Mouse (Mus musculus) CD4-positive, CD25-positive, alpha-beta regulatory T cell, adult 2 months (primary cell): ENCODE results near the gene Brinp1.

ENCODE experiments used
- DNase-seq: peaks from one replicate; pipeline ENCODE4 v3.0.0-alpha.2; 2012; ENCODE audit warnings: low read depth, low spot score

Gene Brinp1

DNA sequence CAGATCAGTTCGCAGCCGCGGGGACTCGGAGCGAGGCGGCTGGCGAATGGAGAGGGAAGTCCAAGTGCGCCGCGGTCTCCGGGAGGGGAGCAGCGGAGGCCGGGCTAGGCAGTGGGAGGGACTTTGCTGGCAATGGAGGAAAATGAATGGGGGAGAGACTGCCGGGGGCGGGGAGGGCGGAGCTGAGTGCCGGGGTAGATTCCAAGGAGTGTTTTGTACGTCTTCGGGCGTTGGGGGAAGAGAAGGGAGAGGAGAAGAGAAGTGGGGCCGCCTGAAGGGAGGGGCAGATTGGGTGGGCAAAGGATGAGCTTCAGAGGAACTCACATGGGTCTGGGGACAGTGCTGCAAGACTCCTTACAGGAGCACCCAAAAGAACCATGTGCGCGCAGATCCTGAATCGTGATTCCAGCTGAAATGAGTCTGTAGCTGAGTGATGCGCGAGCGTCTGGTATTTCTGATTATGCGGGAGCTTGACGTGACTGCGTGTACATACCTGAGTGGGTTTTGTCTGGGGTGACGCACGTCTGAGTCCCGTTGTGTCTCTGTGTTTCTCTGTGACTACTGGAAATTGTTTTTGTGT lies at the start of gene Brinp1:
Brinp1 (minus strand) TSS at position 76 of the 580 bp plus-strand sequence.
- DNase-seq = no peak

DNA sequence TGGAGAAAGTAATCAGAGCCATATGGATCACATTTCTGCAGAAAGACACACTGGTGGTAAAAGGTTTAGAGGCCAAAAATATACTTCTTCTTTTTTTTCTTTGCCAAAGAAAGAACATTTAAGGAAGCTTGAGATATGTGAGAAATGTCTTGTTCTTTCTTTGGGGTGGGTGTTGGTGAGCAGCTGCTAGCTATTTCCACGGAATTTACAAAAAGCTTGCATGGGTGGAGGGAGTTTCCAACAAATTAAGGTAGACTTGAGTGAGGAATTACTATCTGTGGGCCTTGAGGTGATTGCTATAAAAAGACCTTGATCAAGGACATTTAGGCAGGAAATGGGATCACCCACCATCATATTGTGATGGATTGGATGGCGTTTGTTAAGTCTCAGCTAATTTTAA lies 3.1 kb upstream of the Brinp1 start:
- no peak for DNase-seq

DNA sequence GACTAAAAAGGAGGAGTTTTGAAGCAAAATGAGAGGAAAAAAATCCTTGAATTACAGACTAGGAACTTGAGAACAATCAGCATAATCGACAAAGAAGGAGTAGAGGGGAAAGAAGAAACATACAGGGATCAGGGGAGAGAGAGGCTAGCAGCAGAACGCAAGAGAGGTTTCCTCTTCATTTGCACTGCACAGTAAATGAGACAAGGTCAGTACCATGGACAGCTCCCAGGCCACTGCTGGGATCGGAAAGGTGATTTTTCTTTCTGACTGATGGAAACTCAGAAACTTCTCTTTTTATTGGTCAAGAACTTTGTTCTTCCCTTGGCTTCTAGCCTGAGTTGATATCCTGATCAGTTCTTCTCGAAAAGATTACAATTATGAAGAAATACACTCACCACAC lies 1.4 kb upstream of the Brinp1 start:
- DNase-seq = no peak

DNA sequence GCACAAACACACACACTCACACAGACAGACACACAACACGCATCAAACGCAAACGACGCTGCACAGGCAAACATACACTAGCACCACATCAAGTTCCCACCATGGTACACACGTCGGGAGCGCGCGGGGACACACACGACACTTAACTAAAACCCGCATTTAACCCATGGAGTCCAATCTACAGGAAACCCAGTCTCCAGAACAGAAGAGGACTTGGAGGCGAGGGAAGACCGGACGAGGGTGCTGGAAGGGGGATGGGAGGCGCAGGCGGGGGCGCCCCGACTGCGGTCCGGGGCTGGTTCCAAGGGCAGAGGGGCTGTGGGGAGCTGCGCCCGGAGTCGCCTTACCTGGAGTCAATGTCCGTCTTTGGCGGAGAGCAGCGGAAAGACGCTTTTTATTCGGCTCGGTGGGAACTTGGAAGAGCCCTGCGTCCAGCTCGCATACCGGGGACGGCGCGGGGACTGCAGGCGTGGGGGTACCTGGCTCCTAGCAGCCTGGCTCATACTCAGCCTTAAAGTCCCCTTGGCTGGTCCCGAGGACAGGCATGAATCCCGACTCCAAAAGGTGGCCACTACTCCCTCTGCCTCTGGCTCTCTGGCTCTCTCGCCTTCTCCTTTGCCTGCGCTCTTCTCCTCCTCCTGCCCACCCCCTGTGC lies 403 bp downstream of the Brinp1 start:
- DNase-seq = no peak

DNA sequence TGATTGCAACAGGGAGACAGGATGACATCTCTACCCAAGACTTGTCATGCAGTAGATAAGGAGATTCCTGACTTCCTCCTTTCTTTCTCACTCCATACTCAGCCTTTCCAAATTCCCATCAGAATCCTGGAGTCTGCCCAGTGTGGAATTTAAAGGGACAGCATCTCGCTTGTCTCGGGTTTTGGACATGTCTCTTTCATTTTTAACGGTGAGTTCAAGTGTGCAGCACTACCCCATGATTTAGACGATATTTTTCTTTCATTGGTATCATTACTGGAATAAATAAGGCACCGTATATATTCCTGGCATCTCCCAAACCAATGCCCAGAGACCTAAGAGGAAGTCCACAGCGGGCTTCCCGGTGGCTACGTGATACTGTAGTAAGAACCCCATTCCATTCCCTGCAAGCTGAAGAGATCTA lies 1.1 kb downstream of the Brinp1 start:
- no peak for DNase-seq

DNA sequence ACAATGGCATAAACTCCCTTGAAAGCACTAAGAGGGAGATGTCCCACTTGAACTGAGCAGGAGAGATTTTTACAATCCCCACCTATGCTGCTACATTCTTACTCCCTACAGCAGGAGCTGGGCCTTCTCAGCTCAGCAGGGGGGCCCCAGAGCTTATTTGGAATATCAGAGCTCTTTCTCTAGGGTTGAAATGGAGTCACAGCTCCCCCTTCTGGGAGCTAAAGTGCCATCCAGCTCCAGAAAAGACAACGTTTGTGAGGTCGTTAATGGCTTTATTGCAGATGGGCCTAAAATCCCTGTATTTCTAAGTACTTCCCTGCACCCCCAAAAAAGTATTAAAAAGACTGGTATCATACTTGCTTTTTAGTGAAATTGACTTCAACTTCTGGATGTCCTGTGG lies 3.6 kb downstream of the Brinp1 start:
- DNase-seq = no peak

DNA sequence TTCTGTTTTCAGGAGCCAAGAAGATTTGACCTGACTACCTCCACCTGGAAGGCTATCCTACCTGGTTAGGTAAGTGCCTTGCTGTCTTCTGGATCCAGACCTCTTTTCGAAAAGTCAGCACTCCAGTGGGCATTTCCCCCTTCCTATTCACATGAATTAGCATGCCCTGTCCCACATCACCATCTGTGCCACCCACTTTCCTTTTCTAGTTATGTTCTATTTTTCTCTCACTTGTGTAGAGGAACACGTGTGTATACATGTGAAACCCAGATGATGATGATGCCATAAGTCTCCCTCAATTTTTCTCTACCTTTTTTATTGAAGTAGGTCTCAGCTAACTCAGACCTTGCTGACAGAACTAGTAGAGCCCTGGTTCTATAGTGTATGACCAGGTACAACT lies 11.3 kb downstream of the Brinp1 start:
- DNase-seq = no peak

DNA sequence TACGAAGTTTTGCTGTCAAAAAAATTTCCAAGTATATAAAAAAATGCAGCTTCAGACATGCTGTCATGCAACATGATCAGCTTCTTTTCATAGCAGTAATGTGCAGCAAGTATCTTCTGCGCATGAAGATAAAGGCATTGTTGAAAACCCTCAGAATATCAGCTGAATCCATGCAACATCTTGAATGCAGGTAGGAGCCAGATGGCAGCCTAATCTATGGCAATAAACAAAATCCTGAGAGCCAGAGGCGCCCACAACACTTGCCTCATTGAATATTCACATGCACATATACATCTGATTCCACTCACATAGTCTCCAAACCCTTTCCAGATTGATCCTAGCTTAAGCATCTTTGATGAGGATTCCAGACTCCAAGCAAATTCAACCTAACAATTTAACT lies 24.2 kb downstream of the Brinp1 start:
- no peak for DNase-seq

DNA sequence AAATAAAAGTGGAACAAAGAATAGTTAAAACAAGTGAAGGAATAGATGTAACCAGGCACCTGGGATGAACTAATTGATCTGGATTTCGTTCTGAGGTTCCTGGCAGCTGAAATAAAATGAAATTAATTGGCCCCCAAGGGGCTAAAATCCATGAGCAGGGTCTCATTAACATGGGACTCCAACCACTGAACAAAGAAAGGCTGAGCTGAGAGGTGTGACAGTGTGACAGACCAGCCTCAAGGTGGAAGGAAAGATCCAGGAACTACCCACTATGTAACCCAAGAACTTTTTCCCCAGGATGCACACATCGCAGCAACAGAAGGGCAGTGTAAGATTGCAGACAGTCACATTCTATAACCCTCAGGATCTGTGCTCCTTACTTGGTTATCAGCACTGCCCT lies 28.1 kb downstream of the Brinp1 start:
- no peak for DNase-seq

DNA sequence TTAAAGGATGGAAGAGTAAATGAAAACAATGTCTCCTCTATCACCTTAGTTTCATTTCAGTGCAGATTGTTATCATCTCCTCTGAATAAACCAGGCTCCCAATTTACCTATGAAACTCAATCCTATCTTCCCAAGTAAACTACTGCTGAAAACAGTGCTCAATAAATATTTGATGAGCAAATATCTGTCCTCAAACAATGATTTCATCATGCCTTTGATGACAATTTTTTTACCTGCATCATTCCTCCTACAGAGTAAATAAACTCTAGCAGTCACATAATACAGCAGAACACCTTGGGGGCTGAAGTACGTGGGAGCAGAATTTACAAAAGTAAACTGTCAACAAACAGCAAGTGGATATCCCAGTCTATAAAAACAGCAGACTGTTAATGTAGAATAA lies 31.3 kb downstream of the Brinp1 start:
- no peak for DNase-seq

DNA sequence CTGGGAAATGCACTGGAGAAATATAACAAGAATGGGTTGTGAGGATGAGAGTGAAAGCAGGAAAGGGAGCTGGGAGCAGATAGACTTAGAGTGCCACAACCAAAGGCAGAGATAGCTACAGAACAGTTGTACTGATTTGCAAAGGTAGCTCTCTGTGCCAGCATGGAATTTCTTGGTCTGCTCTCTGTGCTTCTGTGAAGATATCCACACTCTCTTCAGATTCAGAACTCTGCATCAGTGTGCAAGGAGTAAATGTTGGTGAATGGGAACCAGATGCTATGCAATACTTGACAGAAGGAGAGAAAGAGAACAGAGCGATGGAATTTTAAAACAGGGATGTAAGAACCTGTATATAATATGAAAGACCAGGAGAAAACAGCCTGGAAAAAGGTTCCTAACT lies 31.7 kb downstream of the Brinp1 start:
- no peak for DNase-seq

DNA sequence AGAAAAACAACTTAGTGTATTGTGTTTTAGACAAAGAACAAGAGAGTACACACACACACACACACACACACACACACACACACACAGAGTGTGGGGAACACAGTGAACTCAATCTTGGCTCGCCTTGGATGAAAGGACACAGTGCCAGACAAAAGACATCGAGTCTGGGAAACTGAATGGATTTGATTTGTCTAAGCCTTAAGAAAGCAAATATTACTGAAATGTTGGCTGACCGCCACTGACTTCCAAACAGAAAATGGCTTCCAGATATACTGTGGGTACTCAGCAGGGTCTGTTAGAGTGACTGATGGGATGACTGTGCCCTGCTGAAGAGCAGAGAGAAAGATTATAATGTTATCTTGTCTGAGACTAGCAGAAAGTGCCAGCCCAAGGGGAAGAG lies 34.1 kb downstream of the Brinp1 start:
- no peak for DNase-seq

DNA sequence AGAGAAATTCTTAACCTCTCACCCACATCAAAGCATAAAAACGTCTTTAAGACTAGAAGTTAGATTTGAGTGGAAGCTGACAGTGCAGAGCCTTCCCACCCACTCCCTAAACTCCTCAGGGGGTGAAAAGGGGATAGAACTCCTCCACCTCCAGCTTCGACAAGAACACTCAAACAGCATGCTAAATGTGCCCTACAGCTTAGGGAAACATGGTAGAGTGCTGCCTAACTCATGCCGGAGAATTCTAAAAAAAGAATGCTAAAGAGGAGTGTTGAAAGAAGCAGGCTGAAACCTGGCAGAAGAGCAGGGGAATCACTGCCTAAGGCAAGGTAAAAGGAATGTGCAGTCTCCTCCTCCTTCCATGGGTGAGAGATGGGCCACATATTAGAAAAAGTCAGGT lies 43.3 kb downstream of the Brinp1 start:
- DNase-seq = no peak

DNA sequence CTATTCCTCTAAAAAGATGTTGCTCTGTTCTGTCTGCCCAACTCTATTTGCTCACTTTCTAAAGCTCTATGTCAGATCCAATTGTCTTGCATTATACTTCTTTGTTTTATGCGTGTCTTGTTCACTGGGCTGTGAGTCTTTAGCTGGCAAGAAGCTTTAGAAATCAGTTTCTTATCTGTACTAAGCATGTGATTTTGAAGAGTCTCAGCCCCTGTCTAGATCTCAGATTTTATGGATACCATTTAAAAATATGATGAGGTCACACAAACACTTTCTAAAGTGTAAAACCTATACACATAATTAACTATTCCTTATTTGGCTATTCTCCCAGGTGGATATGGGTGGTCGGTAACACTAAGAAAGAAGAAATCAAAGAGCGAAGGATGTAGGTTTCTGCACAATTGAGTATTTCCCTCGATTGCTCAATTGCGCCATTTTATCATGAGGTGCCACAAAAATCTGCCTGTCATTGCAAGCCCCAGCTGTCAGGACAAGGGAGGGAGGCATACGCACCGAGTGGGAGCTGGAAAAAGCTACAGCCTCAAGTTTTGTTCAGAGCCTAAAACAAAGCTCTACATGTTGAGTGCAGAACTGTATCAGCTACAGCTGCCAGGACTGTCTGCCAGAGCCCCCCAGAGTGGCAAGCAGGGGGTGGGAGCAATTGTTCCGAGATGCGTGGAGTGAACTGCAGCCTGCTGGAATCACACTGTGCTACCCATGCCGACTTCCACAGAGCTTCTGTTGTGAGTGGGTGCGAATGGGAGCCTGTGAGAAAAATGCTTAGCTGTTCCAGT lies 47.6 kb downstream of the Brinp1 start:
- DNase-seq = no peak

DNA sequence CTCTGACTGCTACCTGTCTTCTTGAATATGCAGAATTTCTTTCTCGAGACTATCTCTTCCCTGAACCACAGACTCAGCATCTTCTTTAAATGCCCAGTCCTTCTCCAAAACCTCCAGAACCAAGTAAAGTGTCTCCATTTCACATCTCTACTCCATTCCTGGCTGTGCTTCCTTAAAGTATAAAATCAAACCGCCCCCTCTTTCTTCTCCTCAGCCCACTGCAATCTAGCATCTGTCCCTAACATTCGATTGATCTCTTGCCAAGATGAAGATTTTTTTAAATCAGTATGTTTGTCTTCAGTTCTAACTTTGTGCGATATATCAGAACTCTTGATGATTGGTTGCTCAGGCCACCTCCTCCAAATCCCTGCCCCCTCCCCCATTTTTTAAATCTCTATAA lies 63.7 kb downstream of the Brinp1 start:
- no peak for DNase-seq

DNA sequence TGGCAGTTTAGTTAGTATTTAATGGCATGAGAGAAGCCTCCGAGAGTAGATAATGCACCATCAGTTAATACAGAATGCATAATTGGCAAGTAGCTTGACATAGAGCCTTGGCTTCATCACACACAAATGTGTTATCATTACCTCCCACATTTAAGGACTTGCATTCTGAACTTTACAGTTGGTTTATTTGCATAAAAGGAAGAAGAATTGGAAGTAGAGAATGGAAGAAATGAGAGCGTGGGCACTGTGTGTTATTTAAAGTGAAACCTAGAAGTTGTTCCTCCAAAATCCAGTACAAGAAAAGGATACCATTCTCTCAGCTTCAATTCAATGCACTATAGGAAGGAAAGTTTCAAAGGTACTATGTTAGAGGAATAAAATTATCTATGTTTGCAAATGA lies 67.9 kb downstream of the Brinp1 start:
- no peak for DNase-seq

DNA sequence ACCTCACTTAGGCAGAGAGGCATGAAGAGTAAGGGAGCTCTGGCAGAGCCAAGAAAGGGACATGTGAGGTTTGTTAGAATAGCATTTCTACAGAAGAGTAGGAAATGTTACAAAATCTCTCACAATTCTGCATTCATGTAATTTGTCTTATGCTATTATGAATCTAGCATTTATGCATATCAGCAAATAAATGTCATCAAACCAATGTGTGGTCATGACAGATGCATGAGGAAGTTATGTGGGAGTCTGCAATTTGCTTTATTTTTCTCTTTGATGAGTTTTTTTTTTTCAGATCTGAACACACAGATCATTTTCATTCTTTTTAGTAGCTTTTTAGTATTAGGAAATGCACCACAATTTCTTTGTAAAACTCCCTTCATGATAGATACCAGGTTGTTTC lies 82.2 kb downstream of the Brinp1 start:
- DNase-seq = no peak

DNA sequence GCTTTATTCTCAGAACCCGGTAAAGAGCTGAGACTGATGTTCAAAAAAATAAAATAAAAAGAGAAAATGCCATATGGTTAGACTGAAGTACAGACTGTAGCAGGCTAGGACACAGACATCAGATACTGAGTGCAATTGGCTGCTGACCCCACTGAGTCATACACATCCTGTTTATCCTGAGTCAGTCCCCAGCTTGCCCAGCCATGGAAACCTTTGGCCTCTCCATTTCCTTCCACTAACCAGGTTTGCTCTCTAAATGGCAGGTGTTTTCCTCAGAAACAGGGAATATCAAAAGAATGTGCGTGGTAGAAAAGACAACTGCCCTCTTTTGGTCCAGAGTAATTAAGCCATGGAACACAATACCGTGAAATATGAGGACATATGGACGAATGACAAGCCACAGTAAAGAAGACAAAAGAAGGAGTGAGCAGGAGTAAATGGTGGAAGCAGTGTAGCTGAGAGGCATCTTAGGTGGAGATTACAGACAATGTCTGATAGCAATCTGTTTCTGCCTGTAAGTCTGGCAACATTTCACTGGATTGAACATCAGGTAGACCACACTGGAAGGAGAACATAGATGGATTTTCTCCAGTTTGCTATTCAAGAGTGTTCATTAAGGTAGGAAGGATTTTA lies 88.9 kb downstream of the Brinp1 start:
- DNase-seq = no peak

DNA sequence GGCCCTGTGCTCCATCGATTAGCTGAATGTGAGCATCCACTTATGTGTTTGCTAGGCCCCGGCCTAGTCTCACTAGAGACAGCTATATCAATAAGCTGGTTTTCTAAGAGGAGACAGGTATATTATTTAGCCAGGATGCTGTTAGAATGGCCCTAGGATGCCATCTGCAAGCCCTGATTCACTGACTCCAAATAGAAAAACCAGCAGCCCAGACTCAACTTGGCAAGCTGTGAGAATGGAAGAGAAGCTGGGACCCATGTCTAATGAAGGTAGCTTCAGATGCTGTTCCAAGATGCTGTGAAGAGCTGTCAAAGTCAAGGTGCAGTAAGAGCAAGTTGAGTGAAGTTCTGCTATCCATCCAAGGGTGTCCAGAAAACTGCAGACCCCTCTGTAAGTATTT lies 89.5 kb downstream of the Brinp1 start:
- no peak for DNase-seq

DNA sequence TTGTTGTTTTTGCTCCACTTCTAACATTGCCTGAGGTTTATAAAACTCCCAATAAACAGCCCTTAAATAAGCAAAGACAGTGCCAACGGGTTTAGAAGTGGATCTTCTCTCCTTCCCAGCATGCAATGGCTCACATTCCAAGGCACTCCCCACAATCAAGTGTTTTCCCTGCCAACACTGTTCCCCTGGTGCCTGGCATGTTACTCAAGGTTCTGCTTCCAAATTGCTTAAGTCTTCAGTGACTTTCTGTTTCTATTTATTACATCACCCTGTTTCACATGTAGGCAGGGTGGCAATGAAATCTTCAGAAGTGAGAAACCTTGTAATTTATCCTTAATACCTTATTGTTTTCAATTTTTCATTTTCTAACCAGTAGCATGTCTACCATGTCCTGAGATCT lies 97.3 kb downstream of the Brinp1 start:
- no peak for DNase-seq

DNA sequence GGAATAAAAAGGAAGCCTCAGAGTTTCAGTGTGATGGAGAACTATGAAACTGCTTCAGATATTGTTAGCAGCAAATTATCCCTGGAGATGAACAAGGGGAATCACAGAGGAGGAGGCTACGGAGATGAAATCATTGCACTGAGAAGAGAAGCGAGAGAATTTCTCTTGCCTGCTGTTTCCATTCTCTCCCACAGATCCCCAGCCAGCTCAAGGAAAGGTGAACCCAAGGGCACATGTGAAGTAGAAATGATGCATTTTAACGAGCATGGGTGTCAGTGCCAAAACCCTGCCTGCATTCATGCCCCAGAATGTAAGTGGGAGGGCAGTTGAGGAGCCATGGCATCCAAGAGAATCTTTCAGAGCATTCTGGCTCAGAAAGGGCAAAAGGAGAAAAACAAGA lies 104.5 kb downstream of the Brinp1 start:
- no peak for DNase-seq

DNA sequence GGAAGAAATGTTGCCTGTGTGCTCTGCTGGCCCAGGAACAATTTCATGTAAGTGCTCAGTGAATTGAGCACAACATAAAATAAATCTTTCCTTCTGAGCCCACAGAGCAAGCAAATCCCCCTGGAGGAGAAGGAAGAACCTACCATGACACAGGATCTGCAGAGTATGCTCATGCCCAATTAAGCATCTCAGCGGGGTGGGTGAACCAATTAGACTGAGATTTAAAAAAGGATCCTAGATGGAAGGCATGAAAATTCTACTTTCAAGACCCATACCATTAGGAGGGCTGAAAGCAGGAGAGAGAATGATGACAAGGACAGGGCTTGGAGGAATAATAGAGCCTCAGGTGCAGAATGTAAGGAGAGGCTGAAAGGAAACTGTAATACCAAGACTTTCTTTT lies 107.2 kb downstream of the Brinp1 start:
- DNase-seq = no peak

DNA sequence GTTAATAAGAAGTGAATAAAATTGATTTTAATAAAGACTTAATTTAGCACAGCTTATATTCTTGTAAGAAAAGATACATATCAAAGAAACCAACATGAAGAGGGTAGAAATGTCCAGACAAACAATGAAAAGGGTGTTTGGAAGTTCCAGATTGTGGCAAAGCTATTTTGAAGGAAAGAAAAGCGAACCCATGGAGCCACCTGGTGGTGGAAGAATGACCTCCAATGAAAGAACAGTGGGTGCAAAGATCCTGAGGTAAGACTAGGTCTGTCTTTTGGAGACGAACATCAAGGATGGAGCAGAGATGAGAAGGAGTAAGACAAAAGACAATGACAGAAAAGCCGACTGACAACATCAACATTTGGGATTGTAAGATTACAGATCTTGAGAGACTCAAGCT lies 108.2 kb downstream of the Brinp1 start:
- DNase-seq = no peak
